Mouse (Mus musculus): ENCODE measurements around the gene Rbm3.

DNA sequence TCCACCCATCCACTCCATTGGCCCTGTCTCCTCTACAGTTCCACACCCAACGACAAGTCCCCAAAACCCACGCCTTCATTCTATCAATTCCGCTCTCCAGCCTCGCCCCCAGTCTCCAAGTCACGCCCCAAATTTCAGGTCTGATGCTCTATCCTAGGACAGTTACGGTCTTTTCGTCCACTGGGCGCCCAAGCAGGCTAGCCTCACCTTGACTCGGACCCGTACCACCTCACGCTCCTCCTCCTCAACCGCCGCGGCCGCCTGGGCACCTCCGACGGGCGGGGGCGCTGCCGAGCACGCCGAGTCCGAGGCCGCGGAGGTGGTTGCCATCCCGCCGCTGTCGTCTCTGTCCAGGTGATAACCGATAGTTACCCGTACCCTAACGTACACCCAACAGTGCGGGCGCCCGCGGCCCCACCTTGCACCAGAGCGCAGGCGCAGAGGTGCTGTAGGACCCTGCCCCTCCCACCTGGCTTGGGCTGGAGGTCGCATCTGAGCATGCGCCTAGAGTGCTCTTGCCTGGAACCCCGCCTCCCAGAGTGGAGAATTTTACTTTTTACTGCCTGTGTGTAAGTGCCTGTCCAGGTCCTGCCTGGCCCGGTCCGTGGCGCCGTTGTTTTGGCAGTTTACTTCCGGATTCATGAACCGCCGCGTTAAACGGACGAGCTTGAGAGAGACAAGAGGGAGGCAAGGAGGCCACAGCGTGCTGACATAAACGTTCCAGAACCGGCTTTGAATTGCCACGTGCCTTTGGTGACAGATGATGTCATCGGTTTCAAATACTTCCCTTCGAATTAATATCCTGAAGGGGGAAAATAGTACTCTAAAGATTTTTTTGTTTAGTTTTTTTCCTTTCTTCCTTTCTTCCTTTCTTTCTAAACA is 30.1 kb upstream of the Rbm3 start, which contains the start of gene Tbc1d25:
- peak; percentile 65 for TF ChIP-seq POLR2A (IDR thresholded peaks at IDR 0.05; ENCODE audit: control insufficient read depth, low read depth, low read length)
- TF ChIP-seq CTCF (IDR thresholded peaks at IDR 0.05; ENCODE audit: control insufficient read depth, insufficient read depth, insufficient replicate concordance, low read depth, low read length), result 0 out of 2 replicates have a peak, but pooled peaks have one; percentile 1
